Mouse (Mus musculus) 3T3-L1 (cell line): Measurements from ENCODE around the gene Papss2.

ENCODE experiments used
- DNase-seq: peaks from one replicate; pipeline ENCODE4 v3.0.0-alpha.2; 2015; ENCODE audit warnings: low read depth, low spot score

Gene Papss2

DNA sequence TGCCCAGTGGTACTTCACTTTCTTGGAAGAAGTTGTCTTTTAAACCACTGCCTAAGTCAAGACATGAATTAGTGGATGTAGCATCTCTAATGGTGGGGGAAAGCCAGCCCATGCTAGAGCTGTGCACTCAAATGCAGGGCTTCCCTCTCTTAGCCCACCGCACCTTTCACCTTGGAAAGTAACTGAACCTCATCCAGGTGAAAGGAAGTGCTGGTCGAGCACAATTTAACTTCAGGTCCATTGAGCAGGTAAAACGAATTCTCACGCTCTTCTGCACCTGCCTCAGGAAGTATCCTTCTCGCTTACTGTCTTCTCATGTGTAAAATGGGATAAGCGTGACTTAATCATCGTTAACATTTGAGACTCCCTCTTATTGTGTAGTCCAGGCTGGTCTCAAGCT, 3.4 kb downstream of the Papss2 start:
- no peak for DNase-seq

GRCm38 (mm10) chr19:32599436-32599835, 3.8 kb downstream of the Papss2 start:
- no peak for DNase-seq

DNA sequence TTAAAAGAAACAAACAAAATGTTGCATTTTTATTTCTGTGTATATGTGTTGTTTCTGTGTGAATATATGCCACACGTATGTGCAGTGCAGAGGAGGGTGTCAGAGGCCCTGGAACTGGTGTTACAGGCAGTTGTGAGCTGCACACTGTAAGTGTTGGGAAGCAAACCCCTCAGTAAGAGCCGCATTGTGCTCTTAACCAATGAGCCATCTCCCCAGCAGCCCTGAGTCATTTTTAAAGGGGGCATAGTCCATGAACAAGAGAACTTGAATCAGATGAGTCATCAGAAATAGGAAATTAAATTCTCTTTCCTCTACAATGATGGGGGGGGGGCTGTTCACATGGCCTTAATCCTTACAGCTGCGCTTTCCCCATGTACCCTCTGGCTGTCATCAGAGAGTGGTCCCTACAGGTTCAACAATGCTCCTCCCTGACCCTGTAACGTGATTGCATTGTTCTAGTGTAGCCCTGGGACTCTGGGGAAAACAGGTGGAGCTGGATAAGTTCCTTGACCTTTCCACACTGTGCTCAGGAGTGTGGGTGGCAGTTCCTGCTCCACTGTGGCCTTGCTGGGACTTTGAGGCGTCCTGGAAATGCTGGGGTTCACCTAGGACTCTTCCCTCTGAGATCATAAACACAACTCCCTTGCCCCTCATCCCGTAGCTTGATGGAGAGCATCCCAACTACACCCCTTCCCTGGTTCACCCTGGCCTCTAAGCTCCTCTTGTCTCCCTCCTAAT, 5.6 kb downstream of the Papss2 start:
- DNase-seq, result no peak

GRCm38 (mm10) chr19:32603466-32603865, 7.9 kb downstream of the Papss2 start:
- no peak for DNase-seq

DNA sequence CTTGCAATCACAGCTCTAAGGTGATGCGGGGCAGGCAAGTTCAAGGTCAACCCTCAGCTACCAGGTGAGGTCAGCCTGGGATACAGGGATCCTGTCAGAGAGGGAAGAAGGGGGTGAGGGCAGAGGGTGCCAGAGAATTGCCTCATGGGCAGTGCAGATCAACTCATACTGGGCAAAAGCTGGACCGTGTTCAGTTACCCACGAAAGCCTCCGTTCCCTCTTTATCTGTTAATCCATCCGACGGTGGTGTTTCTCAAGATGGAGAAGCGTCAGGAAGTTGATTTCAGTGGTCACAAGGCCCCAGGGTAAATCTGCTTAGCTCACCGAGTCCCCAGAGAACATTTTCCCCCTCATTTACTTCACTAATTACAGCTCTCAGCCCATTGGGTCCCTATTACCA, 8.5 kb downstream of the Papss2 start:
- no peak for DNase-seq

DNA sequence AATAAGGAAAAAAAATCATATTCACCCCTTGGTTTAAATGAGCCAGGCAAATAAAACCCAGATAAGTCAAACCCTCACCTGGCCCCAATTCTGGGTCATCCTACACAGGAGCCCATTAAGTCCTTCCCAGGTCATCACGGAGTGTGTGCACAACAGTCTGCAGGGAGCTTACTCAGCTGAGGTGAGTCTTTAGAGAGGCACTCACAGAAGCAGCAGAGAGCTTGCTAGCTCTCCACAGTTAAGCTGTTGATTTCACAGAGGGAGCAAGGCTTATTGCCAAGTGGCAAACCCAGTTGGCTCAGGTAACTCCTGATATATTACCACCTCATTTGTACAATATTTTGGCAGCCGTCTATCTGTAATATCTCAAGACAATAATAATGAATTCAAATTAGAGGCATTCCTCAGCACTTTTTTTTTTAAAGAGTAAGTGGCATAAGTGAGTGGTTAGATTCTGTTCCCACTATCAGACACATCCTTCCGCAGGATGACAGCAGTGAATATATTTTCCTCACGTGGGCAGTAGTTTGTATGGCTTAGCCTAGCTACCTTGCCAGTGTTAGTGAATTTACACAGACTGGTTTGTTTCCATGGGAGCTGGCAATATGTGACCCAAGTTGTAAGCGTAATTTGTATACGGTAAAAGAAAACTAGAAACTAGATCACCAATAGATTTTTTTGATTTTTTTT, 9.1 kb downstream of the Papss2 start:
- no peak for DNase-seq

DNA sequence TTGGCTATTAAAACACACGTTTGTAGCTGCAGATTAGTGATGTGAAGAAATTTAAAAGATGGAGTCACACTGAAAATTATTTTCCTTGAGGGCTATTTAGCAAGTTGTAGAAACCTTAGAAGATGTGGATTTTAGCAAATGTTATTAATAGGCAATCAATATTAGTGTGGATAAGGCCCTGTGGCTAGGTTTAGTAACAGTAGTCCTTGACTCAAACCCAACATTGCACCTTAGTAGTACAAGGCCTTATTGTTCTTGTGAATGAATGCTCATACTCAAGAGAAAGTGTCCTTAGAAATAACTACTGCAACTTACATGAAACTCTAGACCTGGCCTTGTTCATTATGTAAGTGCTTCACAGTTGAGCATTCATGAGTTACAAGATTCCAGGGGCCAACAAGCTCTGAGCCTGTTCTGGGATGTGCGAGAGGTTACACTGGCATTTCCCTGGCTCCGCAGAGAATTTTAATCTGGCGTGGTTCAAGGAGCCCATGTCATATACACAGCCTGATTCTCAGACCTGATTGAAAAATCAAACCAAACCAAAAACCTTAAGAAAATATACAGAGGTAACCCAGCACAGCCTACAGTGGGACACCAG, 10.7 kb downstream of the Papss2 start:
- DNase-seq, result no peak

DNA sequence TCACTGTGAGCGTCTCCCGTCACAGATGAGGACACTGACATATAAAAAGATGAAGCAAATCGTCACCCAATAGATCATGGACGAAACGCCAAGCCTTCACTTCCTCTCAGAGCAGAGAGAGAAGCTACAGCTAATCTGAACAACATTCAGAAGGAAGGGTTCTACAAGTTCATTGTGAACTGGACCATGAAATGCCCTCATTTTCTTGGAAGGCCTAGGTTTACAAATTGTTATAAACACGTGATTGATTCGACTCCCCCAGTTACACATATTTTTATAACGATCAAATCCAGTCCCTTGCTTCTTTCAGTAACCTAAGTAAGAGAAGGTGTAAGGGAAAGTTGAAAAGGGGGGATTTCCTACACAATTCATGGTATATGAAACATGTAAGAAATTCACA, 11.4 kb downstream of the Papss2 start:
- no peak for DNase-seq

DNA sequence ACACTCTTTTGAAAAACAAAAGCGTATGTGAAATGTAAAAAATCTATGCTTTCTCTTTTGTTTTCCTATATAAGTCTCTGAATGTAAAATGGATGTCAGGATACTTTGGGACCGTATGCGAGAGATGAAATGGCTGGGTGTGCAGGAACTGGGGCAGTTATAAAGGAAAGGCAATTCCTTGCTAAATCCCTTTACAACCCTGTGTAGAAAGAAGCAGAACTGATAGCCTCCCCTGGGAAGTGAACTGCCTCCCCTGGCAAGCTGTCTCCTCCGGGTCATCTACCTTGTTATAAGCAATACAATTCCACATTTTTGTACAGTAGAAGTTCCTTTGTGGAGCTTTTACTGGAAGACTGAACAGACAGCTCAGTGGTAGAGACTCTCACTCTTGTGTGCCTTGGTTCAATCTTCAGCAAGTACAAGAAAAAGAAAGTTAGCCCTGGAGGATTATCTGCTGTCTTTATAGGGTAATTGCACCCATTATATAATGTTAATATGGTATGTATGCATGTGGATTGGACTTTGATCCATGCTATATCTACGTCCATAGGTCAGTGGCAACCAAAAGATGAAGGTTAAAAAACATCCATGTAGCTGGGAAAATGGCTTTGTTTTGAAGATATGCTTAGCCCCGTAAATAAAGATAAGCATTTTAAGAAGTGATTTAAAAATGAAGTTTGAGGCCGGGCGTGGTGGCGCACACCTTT, 15.9 kb downstream of the Papss2 start:
- no peak for DNase-seq

- no peak for DNase-seq
These were observed 18.6 kb downstream of the Papss2 start for GRCm38 (mm10) chr19:32614046-32614771.

- no peak for DNase-seq
These were observed 19.1 kb downstream of the Papss2 start for GRCm38 (mm10) chr19:32614772-32615099.

GRCm38 (mm10) chr19:32616646-32617045, 21.1 kb downstream of the Papss2 start:
- no peak for DNase-seq

GRCm38 (mm10) chr19:32619739-32620138, 24.1 kb downstream of the Papss2 start:
- no peak for DNase-seq

- no peak for DNase-seq
These were observed 25.4 kb downstream of the Papss2 start for GRCm38 (mm10) chr19:32620859-32621445.

DNA sequence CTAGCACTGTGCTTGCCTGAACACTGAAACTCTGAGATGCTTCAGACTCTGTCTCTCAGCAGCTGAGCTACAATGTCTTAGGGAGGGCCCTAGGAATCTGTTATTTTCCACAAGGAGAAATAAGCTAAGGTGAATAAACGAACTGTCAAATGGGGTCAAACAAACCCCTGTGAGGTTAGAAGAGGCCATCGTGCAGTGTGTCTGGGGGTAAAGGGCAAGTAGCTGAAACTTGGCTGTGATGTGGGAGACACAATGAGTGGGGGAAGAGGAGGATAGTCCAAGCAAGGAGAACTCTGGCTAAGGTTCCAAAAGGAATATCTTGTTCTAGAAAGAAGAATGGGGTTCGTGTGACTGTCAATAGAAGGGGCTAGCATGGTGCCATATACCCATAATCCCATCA, 26.6 kb downstream of the Papss2 start:
- no peak for DNase-seq

DNA sequence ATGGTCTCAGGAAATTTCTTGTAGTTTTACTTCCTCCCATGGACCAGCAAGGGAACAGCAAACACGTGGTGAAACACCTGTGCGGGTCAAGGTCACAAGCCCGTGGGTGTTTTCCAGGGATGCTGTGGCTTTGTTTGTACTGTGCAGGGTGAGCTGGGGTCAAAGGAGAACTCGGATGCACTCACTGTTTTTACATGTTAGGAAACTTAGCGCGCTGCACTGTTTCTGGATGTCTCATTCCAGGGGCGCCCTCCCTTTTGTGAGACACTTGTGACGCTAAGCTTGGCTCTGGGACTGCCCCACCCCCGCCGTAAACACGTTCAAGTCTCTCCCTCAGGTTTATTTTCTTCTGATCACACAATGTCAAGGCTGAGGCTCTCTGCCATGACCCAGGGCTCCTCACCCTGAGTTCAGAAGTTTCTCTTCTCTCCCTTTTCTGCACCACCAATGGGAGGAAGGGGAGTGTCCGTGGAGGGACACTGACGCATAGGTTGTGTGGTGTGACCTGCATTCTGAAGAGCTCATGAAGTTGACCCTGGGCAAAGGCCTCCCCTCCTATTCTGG, 31.3 kb downstream of the Papss2 start:
- DNase-seq, result no peak

DNA sequence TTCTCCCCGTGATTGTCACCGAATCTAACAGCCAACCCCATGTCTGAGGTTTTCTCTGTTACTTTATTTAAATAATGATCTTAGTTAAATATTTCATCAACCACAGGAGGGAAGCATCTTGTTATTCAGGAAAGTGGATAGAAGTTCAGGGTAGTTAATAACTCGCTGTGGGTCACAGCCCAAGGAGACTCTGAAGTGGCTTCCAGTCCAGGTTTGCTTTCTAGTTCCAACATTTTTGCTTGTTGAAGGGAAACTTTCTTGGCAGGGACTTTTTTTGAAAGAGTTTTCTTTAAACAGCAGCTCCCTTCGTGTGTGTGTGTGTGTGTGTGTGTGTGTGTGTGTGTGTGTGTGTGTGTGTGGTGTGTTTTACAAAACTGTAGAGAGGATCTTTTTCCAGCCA, 32.0 kb downstream of the Papss2 start:
- no peak for DNase-seq

- no peak for DNase-seq
These were observed 33.1 kb downstream of the Papss2 start for GRCm38 (mm10) chr19:32628572-32629132.

DNA sequence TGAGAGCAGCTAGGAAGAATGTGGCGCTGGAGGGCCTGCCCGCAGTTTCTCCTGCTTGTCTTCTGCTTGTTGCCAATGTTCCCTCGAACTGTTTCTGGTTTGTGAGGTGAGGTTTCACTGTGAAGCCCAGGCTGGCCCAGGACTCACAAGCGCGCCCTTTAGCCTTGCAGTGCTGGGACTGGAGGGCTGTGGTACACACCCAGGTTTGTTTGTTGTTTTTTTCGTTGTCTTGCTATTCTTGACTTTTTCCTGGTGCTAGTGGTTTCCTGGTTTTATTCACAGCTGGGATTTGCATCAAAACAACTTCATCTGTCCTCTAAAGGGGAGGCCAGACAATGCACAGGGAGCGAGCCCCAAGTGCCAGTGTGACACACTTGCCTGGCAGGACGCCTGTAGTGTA, 39.3 kb downstream of the Papss2 start:
- no peak for DNase-seq

DNA sequence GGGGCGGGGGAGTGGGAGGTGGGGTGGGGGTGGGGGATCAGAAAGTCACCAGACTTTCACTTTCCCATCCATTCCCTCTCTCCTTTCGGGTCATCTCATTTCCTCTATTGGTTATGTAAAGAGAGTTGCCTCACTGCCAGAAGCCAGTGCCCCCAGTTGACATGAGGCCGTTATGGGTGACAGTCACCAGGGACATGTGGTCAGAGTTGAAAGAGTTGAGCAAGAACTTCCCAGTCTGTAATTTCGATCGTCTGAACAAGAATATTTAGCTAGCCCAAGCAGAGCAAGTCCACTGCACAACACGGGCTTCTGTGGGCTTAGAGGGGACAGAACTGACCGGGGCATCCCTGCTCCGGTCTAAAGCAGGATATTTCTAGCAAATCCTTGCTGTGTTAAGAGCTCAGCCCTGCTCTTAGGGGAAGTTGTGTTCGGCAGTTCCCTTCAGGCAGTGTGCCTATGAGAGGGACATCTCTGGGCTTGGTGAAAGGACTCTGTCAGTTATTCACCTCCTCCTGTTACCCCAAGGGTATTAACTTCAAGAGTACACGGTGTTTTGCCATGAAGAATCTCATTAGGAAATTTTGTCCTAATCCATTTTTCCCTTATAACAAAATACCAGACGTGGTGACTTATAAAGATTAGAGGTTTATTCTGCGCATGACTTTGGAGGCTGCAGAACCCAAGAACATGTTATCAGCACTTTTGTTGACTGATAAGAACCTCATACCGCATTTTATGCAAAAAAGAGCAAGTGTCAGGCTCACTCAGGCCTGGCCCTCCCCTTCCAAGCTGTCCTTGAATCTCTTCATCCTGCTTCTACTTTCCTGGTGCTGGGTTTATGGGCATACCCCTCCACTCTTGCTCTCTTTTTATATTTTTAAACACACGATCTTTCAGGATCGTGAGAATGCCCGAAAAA, 42.0 kb downstream of the Papss2 start:
- DNase-seq, result no peak
